Mouse (Mus musculus): ENCODE results near the gene Epgn. TPM values are rescaled to one million over a fixed set of nuclear protein-coding genes. Genes with fewer than 3 reads are reported as not detected.

The Epgn gene
- polyA plus RNA-seq, 1 experiment = 0.08 TPM

- peaks cover 62% of the 10 kb centered on the region for H3K79me2 ChIP-seq (ENCODE audit: control insufficient read depth, insufficient read depth)
- H3K4me3 ChIP-seq = peak within 1 kb of the TSS; percentile 90
- peak within 1 kb of the TSS; percentile 43 for H3ac ChIP-seq (ENCODE audit: control insufficient read depth, insufficient read length)
- H3K27me3 ChIP-seq (ENCODE audit: control insufficient read depth, insufficient read depth, insufficient read length) = no peaks in the 10 kb centered on the region
- H3K4me2 ChIP-seq (ENCODE audit: low read depth) = peak within 1 kb of the TSS; percentile 90
- no peak for TF ChIP-seq E2F4 (IDR thresholded peaks at IDR 0.05; ENCODE audit: insufficient read depth)
- TF ChIP-seq TCF3 (IDR thresholded peaks at IDR 0.05; ENCODE audit: insufficient read length, low read depth) = no peak
- TF ChIP-seq USF1 (IDR thresholded peaks at IDR 0.05; ENCODE audit: low read depth) = no peak
- TF ChIP-seq POLR2A (IDR thresholded peaks at IDR 0.05; ENCODE audit: insufficient read length, low read depth) = peak; percentile 90
- peak; percentile 88 for TF ChIP-seq POLR2AphosphoS2 (IDR thresholded peaks at IDR 0.05; ENCODE audit: insufficient read length, low read depth)
- no peak for TF ChIP-seq MYOD1 (IDR thresholded peaks at IDR 0.05; ENCODE audit: control insufficient read depth in 1 of 3, insufficient read length in 2 of 3, low read depth in 2 of 3)
- TF ChIP-seq TCF12 (IDR thresholded peaks at IDR 0.05; ENCODE audit: insufficient read depth, poor library complexity, severe bottlenecking) = no peak
- H3K36me3 ChIP-seq (ENCODE audit: control insufficient read depth, insufficient read depth) = peaks cover 3% of the 10 kb centered on the region
Observed at GRCm38 (mm10) chr5:91074450-91074950, 47.2 kb downstream of the Epgn start, which contains the start of gene Ereg. TSS of gene Ereg (plus strand) at chr5:91074622.

- peak overlapping the region; percentile 90 for H3K4me3 ChIP-seq
- H3K36me3 ChIP-seq (ENCODE audit: control insufficient read depth, insufficient read depth) = peaks cover 3% of the 10 kb centered on the region
- no peaks in the 10 kb centered on the region for H3K27me3 ChIP-seq (ENCODE audit: control insufficient read depth, insufficient read depth, insufficient read length)
- H3ac ChIP-seq (ENCODE audit: control insufficient read depth, insufficient read length) = peak overlapping the region; percentile 43
- TF ChIP-seq TCF3 (IDR thresholded peaks at IDR 0.05; ENCODE audit: insufficient read length, low read depth) = no peak
- no peak for TF ChIP-seq E2F4 (IDR thresholded peaks at IDR 0.05; ENCODE audit: insufficient read depth)
- no peak for TF ChIP-seq MAX (IDR thresholded peaks at IDR 0.05; ENCODE audit: low read depth)
- no peak for TF ChIP-seq USF1 (IDR thresholded peaks at IDR 0.05; ENCODE audit: low read depth)
- H3K4me2 ChIP-seq (ENCODE audit: low read depth) = peak overlapping the region; percentile 90
- H3K79me2 ChIP-seq (ENCODE audit: control insufficient read depth, insufficient read depth) = peaks cover 66% of the 10 kb centered on the region
Observed at GRCm38 (mm10) chr5:91075021-91075420, 47.8 kb downstream of the Epgn start.

- no peaks in the 10 kb centered on the region for H3K27me3 ChIP-seq (ENCODE audit: control insufficient read depth, insufficient read depth, insufficient read length)
- no peaks in the 10 kb centered on the region for H3K36me3 ChIP-seq (ENCODE audit: control insufficient read depth, insufficient read depth)
- H3K4me3 ChIP-seq = no peak overlapping the region
- peaks cover 15% of the 10 kb centered on the region for H3K79me2 ChIP-seq (ENCODE audit: control insufficient read depth, insufficient read depth)
- peak overlapping the region; percentile 80 for H3K4me2 ChIP-seq (ENCODE audit: low read depth)
- TF ChIP-seq CEBPB (IDR thresholded peaks at IDR 0.05; ENCODE audit: insufficient read depth, poor library complexity, severe bottlenecking) (peak; percentile 63), POLR2A (IDR thresholded peaks at IDR 0.05; ENCODE audit: insufficient read length, low read depth) (peak; percentile 42), REST (IDR thresholded peaks at IDR 0.05; ENCODE audit: insufficient read depth, insufficient read length) (no peak)
- H3ac ChIP-seq (ENCODE audit: control insufficient read depth, insufficient read length) = no peak overlapping the region
Observed at GRCm38 (mm10) chr5:91083016-91083415, 55.8 kb downstream of the Epgn start.

Other genes starting within 250 kb of the Epgn start
- gene Cxcl3, start 241.4 kb upstream of the Epgn start, polyA plus RNA-seq (2012; fragmentation: generic; extraction: Trizol) = not detected
- not detected for gene Cxcl15, start 232.9 kb upstream of the Epgn start, polyA plus RNA-seq (2012; fragmentation: generic; extraction: Trizol)
- 0.90 TPM for gene Cxcl1, start 136.2 kb upstream of the Epgn start, polyA plus RNA-seq (2012; fragmentation: generic; extraction: Trizol)
- not detected for gene Cxcl2, start 123.6 kb upstream of the Epgn start, polyA plus RNA-seq (2012; fragmentation: generic; extraction: Trizol)
- gene Mthfd2l, start 96.3 kb upstream of the Epgn start, polyA plus RNA-seq (2012; fragmentation: generic; extraction: Trizol) = 11.9 TPM
- 1.6 TPM for gene Ereg, start 47.2 kb downstream of the Epgn start, polyA plus RNA-seq (2012; fragmentation: generic; extraction: Trizol)
- 21.9 TPM for gene Areg, start 112.1 kb downstream of the Epgn start, polyA plus RNA-seq (2012; fragmentation: generic; extraction: Trizol)

Data from myocyte (in vitro differentiated cells).